Mouse (Mus musculus): ENCODE measurements at regions not wholly inside any gene's neighbourhood (a gene's known extent, or its start where the extent isn't known, plus 50 kb on each side); places are given as distances from the start of the nearest gene placed in this dataset.

GRCm38 (mm10) chr12:9151001-9151400 lies 121.2 kb downstream of the Ttc32 start:
- no peak for ATAC-seq
- Histone ChIP-seq H3K4me2 (no peak overlapping the region), H3K27ac (no peak overlapping the region), H3K4me1 (no peaks in the 10 kb centered on the region), H3K4me3 (no peak overlapping the region), H3K27me3 (replicated peaks) (no peaks in the 10 kb centered on the region), H3K9me3 (replicated peaks) (no peaks in the 10 kb centered on the region), H3K36me3 (no peaks in the 10 kb centered on the region), H3K9ac (no peak overlapping the region)

GRCm38 (mm10) chr12:9151426-9151825 lies 121.6 kb downstream of the Ttc32 start:
- 48% methylated on average over 1 of the region's 1 CpGs for WGBS (ENCODE audit: insufficient replicate concordance)

GRCm38 (mm10) chr12:9154491-9154890 lies 124.7 kb downstream of the Ttc32 start:
- no peak for ATAC-seq
- Histone ChIP-seq H3K27me3 (replicated peaks) (no peaks in the 10 kb centered on the region), H3K9me3 (replicated peaks) (no peaks in the 10 kb centered on the region), H3K4me3 (no peak overlapping the region), H3K27ac (no peak overlapping the region), H3K9ac (no peak overlapping the region), H3K4me1 (no peaks in the 10 kb centered on the region), H3K4me2 (no peak overlapping the region), H3K36me3 (no peaks in the 10 kb centered on the region)
- 67% methylated on average over 2 of the region's 2 CpGs for WGBS (ENCODE audit: insufficient replicate concordance)

More at GRCm38 (mm10) chr12:9151426-9151825, 121.6 kb downstream of the Ttc32 start:
- Histone ChIP-seq H3K4me3 (no peak overlapping the region), H3K9ac (no peak overlapping the region), H3K9me3 (replicated peaks) (no peaks in the 10 kb centered on the region), H3K36me3 (no peaks in the 10 kb centered on the region), H3K4me1 (no peaks in the 10 kb centered on the region), H3K27me3 (replicated peaks) (no peaks in the 10 kb centered on the region), H3K27ac (no peak overlapping the region), H3K4me2 (no peak overlapping the region)
- no peak for ATAC-seq

GRCm38 (mm10) chr12:9156794-9157193 lies 127.0 kb downstream of the Ttc32 start:
- H3K4me1 ChIP-seq: no peaks in the 10 kb centered on the region
- no peaks in the 10 kb centered on the region for H3K36me3 ChIP-seq
- ATAC-seq: no peak
- no peak overlapping the region for H3K27ac ChIP-seq
- H3K9ac ChIP-seq: no peak overlapping the region
- H3K27me3 ChIP-seq (replicated peaks): no peaks in the 10 kb centered on the region
- H3K9me3 ChIP-seq (replicated peaks): no peaks in the 10 kb centered on the region
- H3K4me3 ChIP-seq: no peak overlapping the region
- H3K4me2 ChIP-seq: no peak overlapping the region

- no peak for ATAC-seq
These were observed 129.0 kb downstream of the Ttc32 start for GRCm38 (mm10) chr12:9158751-9159150.

GRCm38 (mm10) chr12:9165367-9165940 lies 135.7 kb downstream of the Ttc32 start:
- 57% methylated on average over 4 of the region's 4 CpGs for WGBS (ENCODE audit: insufficient replicate concordance)
- no peak for ATAC-seq
- H3K36me3 ChIP-seq: no peaks in the 10 kb centered on the region

More at GRCm38 (mm10) chr12:9158751-9159150, 129.0 kb downstream of the Ttc32 start:
- 63% methylated on average over 5 of the region's 5 CpGs for WGBS (ENCODE audit: insufficient replicate concordance)
- Histone ChIP-seq H3K27me3 (replicated peaks) (no peaks in the 10 kb centered on the region), H3K4me1 (no peaks in the 10 kb centered on the region), H3K36me3 (no peaks in the 10 kb centered on the region), H3K9me3 (replicated peaks) (no peaks in the 10 kb centered on the region), H3K4me2 (no peak overlapping the region), H3K9ac (no peak overlapping the region), H3K4me3 (no peak overlapping the region), H3K27ac (no peak overlapping the region)

GRCm38 (mm10) chr12:9166218-9166908 lies 136.6 kb downstream of the Ttc32 start:
- Histone ChIP-seq H3K27me3 (replicated peaks) (no peaks in the 10 kb centered on the region), H3K9me3 (replicated peaks) (no peaks in the 10 kb centered on the region), H3K27ac (no peak overlapping the region), H3K4me3 (no peak overlapping the region), H3K36me3 (no peaks in the 10 kb centered on the region), H3K4me1 (no peaks in the 10 kb centered on the region), H3K9ac (no peak overlapping the region), H3K4me2 (no peak overlapping the region)
- peak; percentile 46; the same call in 1 of the 2 replicates for ATAC-seq
- 42% methylated on average over 10 of the region's 10 CpGs for WGBS (ENCODE audit: insufficient replicate concordance)

More at GRCm38 (mm10) chr12:9165367-9165940, 135.7 kb downstream of the Ttc32 start:
- Histone ChIP-seq H3K27me3 (replicated peaks) (no peaks in the 10 kb centered on the region), H3K9ac (no peak overlapping the region), H3K4me1 (no peaks in the 10 kb centered on the region), H3K4me3 (no peak overlapping the region), H3K4me2 (no peak overlapping the region), H3K9me3 (replicated peaks) (no peaks in the 10 kb centered on the region), H3K27ac (no peak overlapping the region)

- Histone ChIP-seq H3K4me3 (no peak overlapping the region), H3K9me3 (replicated peaks) (no peaks in the 10 kb centered on the region), H3K4me1 (no peaks in the 10 kb centered on the region), H3K27ac (no peak overlapping the region), H3K27me3 (replicated peaks) (no peaks in the 10 kb centered on the region), H3K9ac (no peak overlapping the region), H3K4me2 (no peak overlapping the region), H3K36me3 (no peaks in the 10 kb centered on the region)
- peak; percentile 64 for ATAC-seq
- 54% methylated on average over 3 of the region's 3 CpGs for WGBS (ENCODE audit: insufficient replicate concordance)
These were observed 139.2 kb downstream of the Ttc32 start for GRCm38 (mm10) chr12:9169008-9169407.

- Histone ChIP-seq H3K9me3 (replicated peaks) (no peaks in the 10 kb centered on the region), H3K27ac (no peak overlapping the region), H3K36me3 (no peaks in the 10 kb centered on the region), H3K4me2 (no peak overlapping the region), H3K9ac (no peak overlapping the region), H3K4me1 (no peaks in the 10 kb centered on the region), H3K4me3 (no peak overlapping the region), H3K27me3 (replicated peaks) (no peaks in the 10 kb centered on the region)
- 11% methylated on average over 1 of the region's 1 CpGs for WGBS (ENCODE audit: insufficient replicate concordance)
- ATAC-seq: no peak
These were observed 143.9 kb downstream of the Ttc32 start for GRCm38 (mm10) chr12:9173680-9174079.

- ATAC-seq: no peak
- Histone ChIP-seq H3K9me3 (replicated peaks) (no peaks in the 10 kb centered on the region), H3K9ac (no peak overlapping the region), H3K4me1 (no peaks in the 10 kb centered on the region), H3K4me3 (no peak overlapping the region), H3K27me3 (replicated peaks) (no peaks in the 10 kb centered on the region), H3K36me3 (no peaks in the 10 kb centered on the region), H3K27ac (no peak overlapping the region), H3K4me2 (no peak overlapping the region)
- 65% methylated on average over 9 of the region's 9 CpGs for WGBS (ENCODE audit: insufficient replicate concordance)
These were observed 144.5 kb downstream of the Ttc32 start for GRCm38 (mm10) chr12:9174327-9174726.

- no peaks in the 10 kb centered on the region for H3K36me3 ChIP-seq
- ATAC-seq: no peak
- no peak overlapping the region for H3K27ac ChIP-seq
- H3K9ac ChIP-seq: no peak overlapping the region
- H3K4me3 ChIP-seq: no peak overlapping the region
- no peaks in the 10 kb centered on the region for H3K27me3 ChIP-seq (replicated peaks)
- H3K9me3 ChIP-seq (replicated peaks): no peaks in the 10 kb centered on the region
- no peak overlapping the region for H3K4me2 ChIP-seq
- 54% methylated on average over 2 of the region's 2 CpGs for WGBS (ENCODE audit: insufficient replicate concordance)
- no peaks in the 10 kb centered on the region for H3K4me1 ChIP-seq
These were observed 146.4 kb downstream of the Ttc32 start for GRCm38 (mm10) chr12:9176198-9176597.

- Histone ChIP-seq H3K36me3 (no peaks in the 10 kb centered on the region), H3K27ac (no peak overlapping the region), H3K4me1 (no peaks in the 10 kb centered on the region), H3K9ac (no peak overlapping the region), H3K4me3 (no peak overlapping the region), H3K4me2 (no peak overlapping the region), H3K27me3 (replicated peaks) (no peaks in the 10 kb centered on the region), H3K9me3 (replicated peaks) (no peaks in the 10 kb centered on the region)
- no peak for ATAC-seq
- 45% methylated on average over 4 of the region's 4 CpGs for WGBS (ENCODE audit: insufficient replicate concordance)
These were observed 148.8 kb downstream of the Ttc32 start for GRCm38 (mm10) chr12:9178626-9179025.

- ATAC-seq: no peak
- whole genome bisulfite sequencing (ENCODE audit: insufficient replicate concordance): 55% methylated on average over 4 of the region's 4 CpGs
- H3K36me3 ChIP-seq: no peaks in the 10 kb centered on the region
- H3K4me2 ChIP-seq: no peak overlapping the region
- H3K27me3 ChIP-seq (replicated peaks): no peaks in the 10 kb centered on the region
- no peak overlapping the region for H3K4me3 ChIP-seq
- no peaks in the 10 kb centered on the region for H3K9me3 ChIP-seq (replicated peaks)
- H3K27ac ChIP-seq: no peak overlapping the region
- no peak overlapping the region for H3K9ac ChIP-seq
- no peaks in the 10 kb centered on the region for H3K4me1 ChIP-seq
These were observed 150.9 kb downstream of the Ttc32 start for GRCm38 (mm10) chr12:9180677-9181076.

Measured in liver, embryonic 12.5 days (tissue).